Mouse (Mus musculus) heart, postnatal 0 days (tissue): Measurements from ENCODE around the gene Pgm5.

ENCODE experiments used
- CTCF ChIP-seq: IDR thresholded peaks from 2 replicates; pipeline ENCODE4 v1.5.1; 2016; ENCODE audit warnings: antibody characterized with exemption, control low read depth, low read depth
- EP300 ChIP-seq: IDR thresholded peaks from 2 replicates; pipeline ENCODE4 v1.6.1; 2016; ENCODE audit warnings: antibody characterized with exemption, low read depth

GRCm38 (mm10) chr19:24672366-24672960, 189.2 kb downstream of the Pgm5 start:
- TF ChIP-seq CTCF (no peak), EP300 (no peak)
